Mouse (Mus musculus): ENCODE measurements around the gene Ugt1a10. TPM values are rescaled to one million over a fixed set of nuclear protein-coding genes. Genes with fewer than 3 reads are reported as not detected.

Gene Ugt1a10
- polyA plus RNA-seq (2014; fragmentation: Illumina TruSeq; extraction: RNeasy Lipid Tissue Mini Kit (QIAGEN cat#74804); ENCODE audit: low read depth, low replicate concordance): not detected

DNA sequence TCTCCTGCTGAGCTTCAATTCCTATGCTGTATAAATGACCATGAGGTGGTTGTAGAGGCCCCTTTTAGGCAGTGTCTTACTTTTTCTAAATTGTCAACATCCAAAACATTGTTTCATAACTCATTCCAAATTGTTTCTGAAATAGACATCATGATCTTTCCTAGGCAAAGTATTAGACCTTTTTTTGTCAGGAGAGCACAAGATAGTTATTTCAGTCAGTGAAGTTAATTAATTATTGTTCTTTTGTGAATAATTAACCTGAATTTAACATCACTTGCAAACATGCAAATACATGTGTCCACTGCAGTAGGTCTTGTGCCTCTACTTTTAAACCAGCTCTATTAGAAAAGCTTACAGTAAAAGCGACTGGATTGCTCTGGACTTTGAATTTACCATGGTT is at the start of gene Ugt1a10:
Gene Ugt1a10 (plus strand): TSS at position 301 of the 400 bp plus-strand sequence.

DNA sequence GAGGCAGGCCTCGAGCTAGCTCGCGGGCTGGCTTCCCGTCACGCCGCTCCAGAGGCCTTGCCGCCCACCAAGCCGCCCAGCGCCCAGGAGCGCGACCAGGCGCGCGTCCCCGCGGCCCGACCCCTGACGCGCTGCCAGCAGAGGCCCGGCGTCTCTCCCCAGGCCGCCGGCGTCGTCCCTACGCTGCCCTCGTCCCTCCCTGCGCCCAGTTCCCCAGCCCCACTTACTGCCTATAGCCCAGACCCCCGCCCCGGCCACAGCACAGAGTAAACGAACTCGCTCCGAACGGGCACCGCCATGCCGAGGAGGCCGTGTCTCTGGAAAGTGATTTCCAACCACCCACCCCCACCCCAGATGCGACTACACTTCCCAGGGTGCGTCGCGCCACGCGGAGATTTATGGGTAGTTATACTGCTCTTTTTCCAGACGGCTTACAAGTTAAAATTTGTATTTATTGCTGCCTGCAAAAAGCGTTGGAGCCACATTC is 46.9 kb upstream of the Ugt1a10 start, which contains the start of gene Usp40:
Gene Usp40 (minus strand): TSS at position 341 of the 487 bp plus-strand sequence.

DNA sequence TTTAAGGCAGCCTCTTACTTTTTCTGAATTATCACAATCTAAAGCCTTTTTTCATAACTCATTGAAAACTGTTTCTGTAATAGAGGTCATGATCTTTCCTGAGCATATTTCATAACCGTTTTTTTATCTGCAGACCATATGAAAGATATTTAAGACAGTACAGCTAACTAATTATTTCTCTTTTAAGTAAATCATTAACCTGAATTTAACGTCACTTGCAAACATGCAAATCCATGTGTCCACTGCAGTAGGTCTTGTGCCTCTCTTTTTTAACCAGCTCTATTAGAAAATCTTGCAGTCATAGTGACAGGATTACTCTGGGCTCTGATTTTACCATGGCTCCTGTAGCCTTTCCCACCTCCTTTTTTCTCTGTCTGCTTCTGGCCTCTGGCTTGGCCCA is 15.3 kb downstream of the Ugt1a10 start, which contains the start of gene Ugt1a9:
Gene Ugt1a9 (plus strand): TSS at position 306 of the 400 bp plus-strand sequence.

DNA sequence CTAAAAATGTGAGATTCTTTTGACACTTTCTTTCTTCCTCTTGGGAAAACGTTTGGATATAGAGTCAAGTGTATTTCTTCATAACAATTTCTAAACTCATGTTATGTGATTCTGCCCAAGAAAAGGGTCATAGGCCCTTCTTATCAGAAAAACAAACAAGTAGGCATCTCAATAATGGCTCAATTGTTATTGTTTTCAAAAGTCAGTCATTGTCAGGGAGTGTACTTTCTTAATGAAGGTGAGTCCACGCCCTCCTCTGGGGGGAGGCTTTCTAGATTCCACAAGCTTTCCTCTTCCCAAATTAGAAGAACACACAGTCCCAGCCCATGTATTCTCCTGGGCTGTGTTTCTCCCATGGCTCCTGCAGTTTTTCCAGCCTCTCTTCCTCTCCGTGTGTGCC is 32.3 kb downstream of the Ugt1a10 start, which contains the start of gene Ugt1a8:
Gene Ugt1a8 (plus strand): TSS at position 301 of the 400 bp plus-strand sequence.

GRCm38 (mm10) chr1:88094941-88095492 is 39.8 kb downstream of the Ugt1a10 start, which contains the start of gene Ugt1a7c:
TSS of gene Ugt1a7c (plus strand) at chr1:88095062.

DNA sequence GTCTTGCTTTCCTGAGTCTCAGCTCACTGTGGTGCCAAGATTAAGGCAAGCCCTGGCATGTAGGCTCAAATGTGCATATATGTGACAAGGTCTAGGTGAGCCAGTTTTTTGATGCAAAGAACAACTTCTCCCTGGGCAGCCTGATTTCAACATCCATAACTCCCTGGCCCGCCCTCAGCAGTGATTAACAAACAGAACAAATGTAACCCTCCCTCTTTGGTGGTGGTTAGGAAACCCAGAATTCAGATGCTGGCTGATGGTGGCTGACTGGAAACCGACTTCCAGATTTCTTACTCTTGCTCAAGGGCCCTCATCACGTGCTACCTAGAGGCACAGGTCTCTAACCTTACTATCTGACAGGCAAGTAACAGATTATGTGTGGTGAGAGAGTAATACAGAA is 47.8 kb downstream of the Ugt1a10 start, which contains the start of gene Ugt1a6b:
Gene Ugt1a6b (plus strand): TSS at position 234 of the 400 bp plus-strand sequence.

DNA sequence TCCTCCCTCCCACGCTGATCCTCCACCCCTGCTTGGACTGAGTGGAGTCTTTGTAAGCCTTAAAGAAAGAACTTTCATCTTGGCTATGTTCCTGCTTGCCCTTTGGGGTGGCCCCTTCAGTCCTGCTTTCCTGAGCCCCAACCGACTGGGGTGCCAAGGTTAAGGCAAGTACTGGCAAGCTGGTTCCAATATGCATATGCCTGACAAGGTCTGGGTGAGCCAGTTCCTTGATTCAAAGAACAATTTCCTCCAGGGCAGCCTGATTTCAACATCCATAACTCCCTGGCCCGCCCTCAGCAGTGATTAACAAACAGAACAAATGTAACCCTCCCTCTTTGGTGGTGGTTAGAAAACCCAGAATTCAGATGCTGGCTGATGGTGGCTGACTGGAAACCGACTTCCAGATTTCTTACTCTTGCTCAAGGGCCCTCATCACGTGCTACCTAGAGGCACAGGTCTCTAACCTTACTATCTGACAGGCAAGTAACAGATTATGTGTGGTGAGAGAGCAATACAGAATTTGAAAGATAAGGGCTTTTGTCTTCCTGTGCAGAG is 79.3 kb downstream of the Ugt1a10 start, which contains the start of gene Ugt1a6a:
Gene Ugt1a6a (plus strand): TSS at position 353 of the 555 bp plus-strand sequence.

DNA sequence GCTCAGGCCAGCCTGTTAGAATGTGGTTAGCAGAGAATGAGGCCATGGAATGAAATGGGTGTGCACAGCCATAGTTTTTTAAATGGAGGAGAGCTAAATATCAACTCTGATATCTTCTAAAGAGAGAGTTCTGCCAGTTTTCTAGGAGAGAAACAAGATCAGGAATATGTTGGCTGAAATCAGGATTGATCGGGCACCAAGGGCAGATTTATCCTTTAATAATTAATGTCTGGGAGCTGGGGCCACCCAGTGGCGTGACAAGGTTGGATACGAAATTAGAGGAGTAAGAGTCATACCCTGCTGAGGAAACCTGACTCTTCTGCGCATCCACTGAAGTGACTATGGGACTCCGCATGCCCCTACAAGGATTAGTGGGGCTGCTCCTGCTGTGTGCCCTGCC is 110.5 kb downstream of the Ugt1a10 start, which contains the start of gene Ugt1a5:
Gene Ugt1a5 (plus strand): TSS at position 302 of the 400 bp plus-strand sequence.

DNA sequence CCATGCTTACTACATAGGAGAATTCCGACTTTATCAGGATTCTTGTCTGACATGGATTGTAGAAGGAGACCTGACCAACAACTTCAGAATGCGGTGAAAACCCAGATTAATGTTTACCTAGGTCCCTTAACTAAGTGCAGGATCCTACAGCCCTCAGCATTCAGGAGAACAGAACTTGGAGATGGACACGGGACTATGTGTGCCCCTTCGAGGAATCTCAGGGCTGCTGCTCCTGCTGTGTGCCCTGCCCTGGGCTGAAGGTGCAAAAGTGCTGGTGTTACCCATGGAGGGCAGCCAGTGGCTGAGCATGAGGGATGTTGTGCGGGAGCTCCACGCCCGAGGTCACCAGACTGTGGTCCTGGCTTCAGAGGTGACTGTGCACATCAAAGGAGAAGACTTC is 145.3 kb downstream of the Ugt1a10 start, which contains the start of gene Ugt1a2:
Gene Ugt1a2 (plus strand): TSS at position 146 of the 400 bp plus-strand sequence.

GRCm38 (mm10) chr1:88205294-88205922 is 150.2 kb downstream of the Ugt1a10 start, which contains the start of gene Dnajb3:
TSS of gene Dnajb3 (minus strand) at chr1:88205782.

GRCm38 (mm10) chr1:88211812-88212211 is 156.6 kb downstream of the Ugt1a10 start, which contains the start of gene Ugt1a1:
TSS of gene Ugt1a1 (plus strand) at chr1:88211959.

DNA sequence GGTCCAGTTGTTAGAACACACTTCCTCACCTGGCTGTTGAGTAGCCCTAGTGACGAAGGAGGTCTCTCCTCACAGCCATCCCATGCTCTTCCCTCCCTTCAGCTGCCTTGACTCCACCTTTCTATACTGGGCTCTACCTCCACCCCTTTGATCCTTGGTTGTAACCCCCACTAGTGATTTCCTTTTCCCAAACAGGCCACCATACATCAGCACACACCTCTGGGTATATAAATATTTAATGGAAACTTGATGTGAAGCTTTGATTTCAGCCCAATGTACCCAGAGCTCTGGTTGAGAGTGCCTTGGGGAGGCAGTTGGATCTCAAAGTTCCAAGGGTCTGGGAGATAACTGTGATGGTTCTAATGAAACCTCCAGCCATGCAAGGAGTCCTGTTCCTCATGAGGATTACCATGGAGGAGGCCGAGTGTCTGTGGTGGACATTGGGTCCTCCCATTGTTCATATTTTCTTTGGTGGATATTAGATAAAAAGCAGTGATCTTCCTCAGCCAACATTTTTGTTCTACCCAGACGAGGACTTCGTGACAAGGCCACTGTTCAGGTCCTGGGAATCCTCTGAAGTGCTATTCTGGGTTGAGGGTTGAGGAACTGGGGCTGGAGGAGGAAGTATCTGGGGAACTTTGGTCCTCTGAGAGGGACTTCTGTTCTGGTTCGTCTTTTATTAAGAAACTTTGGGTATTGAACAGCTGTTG is 171.6 kb downstream of the Ugt1a10 start, which contains the start of gene Mroh2a:
Gene Mroh2a (plus strand): TSS at position 317 of the 710 bp plus-strand sequence.

Other genes with a start within 250 kb of the Ugt1a10 start
- 46.5 TPM for gene Dgkd, start 202.1 kb upstream of the Ugt1a10 start, polyA plus RNA-seq (2014; fragmentation: Illumina TruSeq; extraction: RNeasy Lipid Tissue Mini Kit (QIAGEN cat#74804); ENCODE audit: low read depth, low replicate concordance)
- gene Usp40, start 46.8 kb upstream of the Ugt1a10 start, polyA plus RNA-seq (2014; fragmentation: Illumina TruSeq; extraction: RNeasy Lipid Tissue Mini Kit (QIAGEN cat#74804); ENCODE audit: low read depth, low replicate concordance): 15.1 TPM
- gene Ugt1a9, start 15.4 kb downstream of the Ugt1a10 start, polyA plus RNA-seq (2014; fragmentation: Illumina TruSeq; extraction: RNeasy Lipid Tissue Mini Kit (QIAGEN cat#74804); ENCODE audit: low read depth, low replicate concordance): not detected
- not detected for gene Ugt1a8, start 32.4 kb downstream of the Ugt1a10 start, polyA plus RNA-seq (2014; fragmentation: Illumina TruSeq; extraction: RNeasy Lipid Tissue Mini Kit (QIAGEN cat#74804); ENCODE audit: low read depth, low replicate concordance)
- gene Ugt1a7c, start 39.7 kb downstream of the Ugt1a10 start, polyA plus RNA-seq (2014; fragmentation: Illumina TruSeq; extraction: RNeasy Lipid Tissue Mini Kit (QIAGEN cat#74804); ENCODE audit: low read depth, low replicate concordance): 15.9 TPM
- gene Ugt1a6b, start 47.9 kb downstream of the Ugt1a10 start, polyA plus RNA-seq (2014; fragmentation: Illumina TruSeq; extraction: RNeasy Lipid Tissue Mini Kit (QIAGEN cat#74804); ENCODE audit: low read depth, low replicate concordance): 12.1 TPM
- gene Ugt1a6a, start 79.4 kb downstream of the Ugt1a10 start, polyA plus RNA-seq (2014; fragmentation: Illumina TruSeq; extraction: RNeasy Lipid Tissue Mini Kit (QIAGEN cat#74804); ENCODE audit: low read depth, low replicate concordance): 59.3 TPM
- not detected for gene Ugt1a5, start 110.6 kb downstream of the Ugt1a10 start, polyA plus RNA-seq (2014; fragmentation: Illumina TruSeq; extraction: RNeasy Lipid Tissue Mini Kit (QIAGEN cat#74804); ENCODE audit: low read depth, low replicate concordance)
- 0.25 TPM for gene Ugt1a2, start 145.2 kb downstream of the Ugt1a10 start, polyA plus RNA-seq (2014; fragmentation: Illumina TruSeq; extraction: RNeasy Lipid Tissue Mini Kit (QIAGEN cat#74804); ENCODE audit: low read depth, low replicate concordance)
- 21.6 TPM for gene Dnajb3, start 150.4 kb downstream of the Ugt1a10 start, polyA plus RNA-seq (2014; fragmentation: Illumina TruSeq; extraction: RNeasy Lipid Tissue Mini Kit (QIAGEN cat#74804); ENCODE audit: low read depth, low replicate concordance)
- 0.61 TPM for gene Ugt1a1, start 156.6 kb downstream of the Ugt1a10 start, polyA plus RNA-seq (2014; fragmentation: Illumina TruSeq; extraction: RNeasy Lipid Tissue Mini Kit (QIAGEN cat#74804); ENCODE audit: low read depth, low replicate concordance)
- 61.5 TPM for gene Mroh2a, start 171.6 kb downstream of the Ugt1a10 start, polyA plus RNA-seq (2014; fragmentation: Illumina TruSeq; extraction: RNeasy Lipid Tissue Mini Kit (QIAGEN cat#74804); ENCODE audit: low read depth, low replicate concordance)
- gene Hjurp, start 222.2 kb downstream of the Ugt1a10 start, polyA plus RNA-seq (2014; fragmentation: Illumina TruSeq; extraction: RNeasy Lipid Tissue Mini Kit (QIAGEN cat#74804); ENCODE audit: low read depth, low replicate concordance): 74.9 TPM
- 0.07 TPM for gene Trpm8, start 222.3 kb downstream of the Ugt1a10 start, polyA plus RNA-seq (2014; fragmentation: Illumina TruSeq; extraction: RNeasy Lipid Tissue Mini Kit (QIAGEN cat#74804); ENCODE audit: low read depth, low replicate concordance)

Data from adipose tissue, adult 10 weeks (tissue).